ENCODE assay signal across 21 mouse cellular contexts in genomic region chr10:127002056-127002455, GRCm38 (mm10). TPM values are rescaled to one million over a fixed set of nuclear protein-coding genes. Genes with fewer than 3 reads are reported as not detected.
"Had no signal": no experiment of that assay in that cellular context is flagged by ENCODE, and none has a peak within 500 bp of the region (broad histone marks: within the 10 kb centered on the region; RNA-seq: fewer than 3 reads in every experiment).

No protein-coding gene starts in this region.

- H3K27me3 ChIP-seq: limb, embryonic 12.5 days; limb, embryonic 15.5 days; midbrain, embryonic 12.5 days; midbrain, embryonic 15.5 days; neural tube, embryonic 13.5 days had no signal

- H3K4me1 ChIP-seq: midbrain, embryonic 12.5 days; midbrain, embryonic 15.5 days; neural tube, embryonic 13.5 days had no signal

- H3K9ac ChIP-seq: limb, embryonic 12.5 days; limb, embryonic 15.5 days; liver, embryonic 14.5 days; liver, postnatal 0 days; lung, embryonic 14.5 days; midbrain, embryonic 12.5 days; midbrain, embryonic 15.5 days; neural tube, embryonic 13.5 days had no signal

- H3K9me3 ChIP-seq: limb, embryonic 12.5 days; limb, embryonic 15.5 days; midbrain, embryonic 12.5 days; midbrain, embryonic 15.5 days; neural tube, embryonic 13.5 days had no signal

- H3K4me2 ChIP-seq: limb, embryonic 12.5 days; limb, embryonic 15.5 days; liver, embryonic 11.5 days; lung, embryonic 14.5 days; midbrain, embryonic 12.5 days; midbrain, embryonic 15.5 days; neural tube, embryonic 13.5 days had no signal

- H3K27ac ChIP-seq: kidney, postnatal 0 days; layer of hippocampus, adult 2 months; limb, embryonic 12.5 days; limb, embryonic 15.5 days; liver, embryonic 14.5 days; macrophage; midbrain, embryonic 12.5 days; midbrain, embryonic 15.5 days; neural tube, embryonic 13.5 days had no signal

- DNase-seq: kidney, adult 2 months; kidney, postnatal 25 days; layer of hippocampus, adult 9-11 months; left cerebral cortex, postnatal 4 days; liver, postnatal 0 days; lung, embryonic 14.5 days; right cerebral cortex, postnatal 25 days; spleen, adult 18-20 months; thymus, adult 18-20 months; thymus, postnatal 36 days had no signal

- H3K4me3 ChIP-seq: layer of hippocampus, adult 2 months; limb, embryonic 12.5 days; limb, embryonic 15.5 days; midbrain, embryonic 12.5 days; midbrain, embryonic 15.5 days; neural tube, embryonic 13.5 days had no signal

RNA-seq across cellular contexts. Expression of gene Avil, which starts 1.5 kb away (rescaled TPM):
- polyA plus RNA-seq: liver, postnatal 0 days; macrophage had no signal

RNA-seq across cellular contexts. Expression of gene Eef1akmt3, which starts 39.3 kb away (rescaled TPM):
- total RNA-seq: megakaryocyte, adult 5-6 weeks had no signal
- polyA plus RNA-seq: macrophage had no signal
